Mouse (Mus musculus) liver, embryonic 14.5 days (tissue): ENCODE measurements around the gene Tepp. TPM values are rescaled to one million over a fixed set of nuclear protein-coding genes. Genes with fewer than 3 reads are reported as not detected.

Experiments used
- ATAC-seq: fragments of 200-750 bp; cut with Nextera tagmentation; 2 replicates; pipeline ENCODE4 v1.8.0; 2017; ENCODE audit warnings: moderate number of reproducible peaks, mild to moderate bottlenecking, moderate library complexity; ENCODE audit not compliant: insufficient read depth
- DNase-seq, 3 experiments: peaks; one replicate each; pipeline ENCODE4 v3.0.0-alpha.2; 2012 to 2013; ENCODE audit warnings: low read depth in 3 of 3, low spot score in 3 of 3
- H3K27ac ChIP-seq: fragments of 300-500 bp; sonication (generic); 2 replicates; pipeline ENCODE4 v1.5.1; 2014; ENCODE audit warnings: moderate library complexity, mild to moderate bottlenecking, control low read depth, inconsistent platforms
- H3K27me3 ChIP-seq: fragments of 300-500 bp; sonication (generic); 2 replicates; pipeline ENCODE4 v1.6.1; 2014; ENCODE audit warnings: mild to moderate bottlenecking, low read length, moderate library complexity; ENCODE audit not compliant: control insufficient read depth, insufficient read depth
- H3K36me3 ChIP-seq: fragments of 300-500 bp; sonication (generic); replicated peaks from 2 replicates; pipeline ENCODE4 v1.6.1; 2014; ENCODE audit warnings: low read depth; ENCODE audit not compliant: control insufficient read depth, insufficient read depth
- H3K4me1 ChIP-seq, 2 experiments: fragments of 200-500 bp in 1 of 2; fragments of 300-500 bp in 1 of 2; sonication (generic) in 1 of 2; replicated peaks; 2 replicates each; pipeline ENCODE4 v1.6.1; 2012 to 2014; ENCODE audit warnings: antibody characterized with exemption in 1 of 2, inconsistent platforms in 1 of 2, low read length in 1 of 2; ENCODE audit not compliant: control insufficient read depth in 2 of 2, insufficient read depth in 2 of 2
- H3K4me2 ChIP-seq: fragments of 300-500 bp; sonication (generic); 2 replicates; pipeline ENCODE4 v1.6.1; 2014; ENCODE audit warnings: low read depth, mild to moderate bottlenecking, control low read depth, moderate library complexity
- H3K4me3 ChIP-seq, 2 experiments: fragments of 200-500 bp in 1 of 2; fragments of 300-500 bp in 1 of 2; sonication (generic) in 1 of 2; 2 replicates each; pipeline ENCODE4 v1.5.1; 2012 to 2014; ENCODE audit warnings: low read depth in 2 of 2, low read length in 2 of 2, mild to moderate bottlenecking in 2 of 2, control low read depth in 1 of 2, inconsistent platforms in 1 of 2, moderate library complexity in 1 of 2; ENCODE audit not compliant: insufficient read depth in 1 of 2
- H3K9ac ChIP-seq: fragments of 300-500 bp; sonication (generic); replicated peaks from 2 replicates; pipeline ENCODE4 v1.6.1; 2014; ENCODE audit warnings: mild to moderate bottlenecking, control low read depth, moderate library complexity
- H3K9me3 ChIP-seq: fragments of 300-500 bp; sonication (generic); 2 replicates; pipeline ENCODE4 v1.6.1; 2016; ENCODE audit warnings: low read length, mixed read lengths; ENCODE audit not compliant: control insufficient read depth
- CTCF ChIP-seq: IDR thresholded peaks from 2 replicates; pipeline ENCODE4 v1.5.1; 2016; ENCODE audit warnings: antibody characterized with exemption, low read depth, control low read depth
- EP300 ChIP-seq: IDR thresholded peaks from 2 replicates; pipeline ENCODE4 v1.6.1; 2016; ENCODE audit warnings: antibody characterized with exemption, low read depth
- WGBS: fragments of 180-500 bp; shearing (Covaris S2); extraction: QIAGEN DNeasy Blood & Tissue Kit; methylation state at CpG from one replicate; pipeline ENCODE4 v1.1.7; 2014; ENCODE audit not compliant: insufficient replicate concordance; 5-methylcytosine and 5-hydroxymethylcytosine counted together
- polyA plus RNA-seq, 2 experiments: library from polyadenylated mRNA; depleted of rRNA in 1 of 2; stranded (reverse) in 1 of 2; unstranded in 1 of 2; fragments of >200 nt; fragmentation: Nextera tagmentation in 1 of 2; extraction: Ambion mirVana in 1 of 2; gene quantifications; 2 replicates each; pipeline versions ENCODE4 v1.2.1 to v1.2.3; 2012 to 2014

The Tepp gene
- polyA plus RNA-seq, 2 experiments = not detected

- no peak overlapping the region for H3K4me2 ChIP-seq
- no peaks in the 10 kb centered on the region for H3K36me3 ChIP-seq
- no peak for DNase-seq
- 86% methylated on average over 46 of the region's 46 CpGs for WGBS
- no peaks in the 10 kb centered on the region for H3K9me3 ChIP-seq
- no peak overlapping the region for H3K4me3 ChIP-seq
- TF ChIP-seq EP300 (no peak), CTCF (no peak)
- peaks cover 14% of the 10 kb centered on the region in 2 experiments for H3K4me1 ChIP-seq
- no peak overlapping the region for H3K9ac ChIP-seq
- no peak overlapping the region for H3K27ac ChIP-seq
- ATAC-seq = no peak
- H3K27me3 ChIP-seq = no peaks in the 10 kb centered on the region
Measured at GRCm38 (mm10) chr8:95327866-95328465, 17.6 kb downstream of the Tepp start.

DNA sequence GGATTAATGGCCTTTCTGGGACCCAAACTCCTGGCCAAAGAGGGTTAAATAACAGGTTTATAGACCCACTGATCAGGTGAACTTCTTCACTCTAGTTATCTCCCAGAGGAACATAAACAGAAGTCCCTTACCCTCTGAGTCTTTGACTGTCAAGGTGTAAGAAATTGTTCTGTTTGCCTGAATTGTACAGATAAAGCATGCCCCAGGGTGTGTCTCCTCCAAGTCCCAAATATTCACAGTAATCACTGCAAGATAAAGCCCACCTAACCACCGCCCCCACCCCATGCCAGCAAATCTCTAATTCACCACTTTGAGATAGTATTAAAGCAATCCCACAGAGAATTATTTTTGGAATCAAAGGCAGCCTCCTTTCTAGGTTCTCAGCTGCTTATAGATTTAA, 20.0 kb downstream of the Tepp start:
- ATAC-seq (no peak), DNase-seq (no peak)
- Histone ChIP-seq H3K9ac (no peak overlapping the region), H3K27ac (no peak overlapping the region), H3K4me1 (peaks cover 14 to 15% of the 10 kb centered on the region in 2 experiments), H3K9me3 (no peaks in the 10 kb centered on the region), H3K36me3 (no peaks in the 10 kb centered on the region), H3K4me2 (peak overlapping the region; percentile 76), H3K27me3 (no peaks in the 10 kb centered on the region), H3K4me3 (no peak overlapping the region)
- WGBS = 11% methylated on average over 1 of the region's 1 CpGs
- no peak for TF ChIP-seq EP300
- no peak for TF ChIP-seq CTCF

GRCm38 (mm10) chr8:95331156-95331719, 20.9 kb downstream of the Tepp start:
- 0 out of 2 replicates have a peak, but pooled peaks have one; percentile 17 for TF ChIP-seq CTCF
- no peak for TF ChIP-seq EP300
- peak overlapping the region; percentile 12; the same call in 1 of the 2 replicates for H3K27ac ChIP-seq
- WGBS = under 1% methylated on average over 38 of the region's 38 CpGs
- H3K27me3 ChIP-seq = no peaks in the 10 kb centered on the region
- no peak for DNase-seq
- H3K9me3 ChIP-seq = no peaks in the 10 kb centered on the region
- no peaks in the 10 kb centered on the region for H3K36me3 ChIP-seq
- peak overlapping the region; percentile 75 for H3K9ac ChIP-seq
- peak overlapping the region; percentile 66 to 79 for H3K4me3 ChIP-seq
- ATAC-seq = peak; percentile 44
- peak overlapping the region; percentile 76 for H3K4me2 ChIP-seq
- H3K4me1 ChIP-seq = peaks cover 14 to 15% of the 10 kb centered on the region in 2 experiments

DNA sequence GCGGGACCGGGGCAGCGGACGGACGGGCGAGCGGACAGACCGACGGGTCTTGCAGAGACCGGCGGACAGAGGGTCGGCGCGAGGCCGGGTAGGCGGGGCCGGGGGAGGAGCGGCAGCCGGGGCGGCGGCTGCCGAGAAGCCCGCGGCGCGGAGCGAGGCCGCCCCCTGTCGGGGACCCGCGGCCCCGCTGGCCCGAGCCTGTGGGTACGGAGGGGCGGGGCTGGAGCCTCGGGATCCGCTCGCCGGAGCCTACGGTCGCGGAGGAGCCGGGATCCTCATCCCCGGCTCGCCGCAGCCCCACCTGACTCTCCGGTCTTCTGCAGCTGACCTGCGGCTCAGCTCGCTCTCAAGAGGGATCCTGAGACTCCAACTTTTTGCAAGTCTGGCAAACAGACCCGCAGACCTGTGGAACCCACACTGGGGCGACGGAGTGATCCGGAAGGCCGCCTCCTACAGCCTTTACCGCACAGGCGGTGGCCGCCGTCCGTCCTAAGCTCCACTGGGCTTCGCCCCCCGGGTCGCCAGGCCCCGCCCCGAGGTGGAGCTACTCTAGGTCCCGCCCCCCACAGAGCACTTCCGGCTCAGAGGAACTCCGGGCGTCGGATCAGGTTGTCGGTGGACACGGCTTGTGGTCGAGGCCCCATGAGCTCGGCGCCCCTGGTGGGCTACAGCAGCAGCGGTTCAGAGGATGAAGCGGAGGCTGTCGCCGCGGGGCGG, 21.5 kb downstream of the Tepp start, which contains the start of the genes Zfp319 and Usb1:
Zfp319 (minus strand) TSS at position 231 of the 717 bp plus-strand sequence.
Usb1 (plus strand) TSS at position 565 of the 717 bp plus-strand sequence.
- ATAC-seq (peak; percentile 92), DNase-seq (peak; percentile 79 to 83 (median 81))
- WGBS = under 1% methylated on average over 78 of the region's 80 CpGs
- Histone ChIP-seq H3K27ac (peak within 1 kb of the TSS; percentile 86), H3K36me3 (no peaks in the 10 kb centered on the region), H3K27me3 (no peaks in the 10 kb centered on the region), H3K4me2 (peak within 1 kb of the TSS; percentile 76), H3K9ac (peak within 1 kb of the TSS; percentile 75), H3K4me1 (peaks cover 14 to 15% of the 10 kb centered on the region in 2 experiments), H3K9me3 (no peaks in the 10 kb centered on the region), H3K4me3 (peak within 1 kb of the TSS; percentile 66 to 79)
- TF ChIP-seq CTCF (peak; percentile 61), EP300 (no peak)
